Mouse (Mus musculus): Measurements from ENCODE around the gene Tril. TPM values are rescaled to one million over a fixed set of nuclear protein-coding genes. Genes with fewer than 3 reads are reported as not detected.
A peak's percentile ranks its signal among the peaks of the same experiment; 100 is the strongest.

The Tril gene
- polyA plus RNA-seq, 1 experiment from 2014 or later: 34.4 TPM

GRCm38 (mm10) chr6:53803551-53803950, 17.1 kb downstream of the Tril start:
- H3K27me3 ChIP-seq: 0 out of 2 replicates have a peak, but pooled peaks cover 13% of the 10 kb centered on the region
- H3K4me3 ChIP-seq: no peak overlapping the region
- H3K9me3 ChIP-seq: no peaks in the 10 kb centered on the region
- H3K4me2 ChIP-seq (replicated peaks): no peak overlapping the region
- no peak overlapping the region for H3K9ac ChIP-seq (replicated peaks)
- H3K27ac ChIP-seq (replicated peaks): no peak overlapping the region
- no peak for ATAC-seq (ENCODE audit: low FRiP score, low read depth)
- 96% methylated on average over 4 of the region's 4 CpGs for WGBS
- H3K36me3 ChIP-seq: no peaks in the 10 kb centered on the region
- H3K4me1 ChIP-seq: no peaks in the 10 kb centered on the region

GRCm38 (mm10) chr6:53801893-53802286, 18.7 kb downstream of the Tril start:
- Histone ChIP-seq H3K4me1 (no peaks in the 10 kb centered on the region), H3K27me3 (0 out of 2 replicates have a peak, but pooled peaks cover 10% of the 10 kb centered on the region), H3K4me3 (no peak overlapping the region), H3K27ac (replicated peaks) (no peak overlapping the region), H3K9ac (replicated peaks) (no peak overlapping the region), H3K9me3 (no peaks in the 10 kb centered on the region), H3K4me2 (replicated peaks) (no peak overlapping the region), H3K36me3 (no peaks in the 10 kb centered on the region)
- no peak for ATAC-seq (ENCODE audit: low FRiP score, low read depth)
- WGBS: 69% methylated on average over 5 of the region's 5 CpGs

- H3K4me2 ChIP-seq (replicated peaks): no peak overlapping the region
- no peak overlapping the region for H3K4me3 ChIP-seq
- no peaks in the 10 kb centered on the region for H3K9me3 ChIP-seq
- ATAC-seq (ENCODE audit: low FRiP score, low read depth): no peak
- 75% methylated on average over 4 of the region's 4 CpGs for WGBS
- H3K27me3 ChIP-seq: 0 out of 2 replicates have a peak, but pooled peaks cover 10% of the 10 kb centered on the region
- no peak overlapping the region for H3K27ac ChIP-seq (replicated peaks)
- H3K9ac ChIP-seq (replicated peaks): no peak overlapping the region
- no peaks in the 10 kb centered on the region for H3K4me1 ChIP-seq
- no peaks in the 10 kb centered on the region for H3K36me3 ChIP-seq
Measured at GRCm38 (mm10) chr6:53801269-53801892, 19.2 kb downstream of the Tril start.

GRCm38 (mm10) chr6:53798865-53799264, 21.8 kb downstream of the Tril start:
- no peaks in the 10 kb centered on the region; the same call in 1 of the 2 replicates for H3K4me1 ChIP-seq
- no peak overlapping the region for H3K4me3 ChIP-seq
- no peak overlapping the region for H3K4me2 ChIP-seq (replicated peaks)
- no peaks in the 10 kb centered on the region for H3K36me3 ChIP-seq
- H3K27me3 ChIP-seq: peaks cover 25% of the 10 kb centered on the region
- no peaks in the 10 kb centered on the region for H3K9me3 ChIP-seq
- no peak for ATAC-seq (ENCODE audit: low FRiP score, low read depth)
- no peak overlapping the region for H3K9ac ChIP-seq (replicated peaks)
- WGBS: 81% methylated on average over 3 of the region's 3 CpGs
- H3K27ac ChIP-seq (replicated peaks): no peak overlapping the region

DNA sequence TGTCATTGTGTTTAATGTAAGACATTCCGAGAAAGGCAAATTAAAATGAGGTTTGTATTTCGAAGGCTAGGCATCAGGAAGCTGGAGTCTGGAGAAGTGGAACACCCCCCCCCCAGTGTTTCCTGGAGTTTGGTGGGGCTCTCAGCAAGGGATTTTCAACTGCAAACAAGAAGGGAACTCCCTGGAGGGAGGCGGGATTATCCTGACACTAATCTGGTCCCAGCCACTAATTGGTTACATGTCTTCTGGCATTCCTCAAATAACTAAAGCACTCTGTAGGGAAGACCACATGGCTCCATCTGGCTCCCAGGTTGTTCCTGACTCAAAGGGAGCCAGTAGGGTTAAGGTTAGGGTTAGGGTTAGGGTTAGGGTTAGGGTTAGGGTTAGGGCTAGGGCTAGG, 23.8 kb downstream of the Tril start:
- Histone ChIP-seq H3K27me3 (peaks cover 29% of the 10 kb centered on the region), H3K9ac (replicated peaks) (no peak overlapping the region), H3K4me1 (no peaks in the 10 kb centered on the region; the same call in 1 of the 2 replicates), H3K4me2 (replicated peaks) (no peak overlapping the region), H3K4me3 (no peak overlapping the region), H3K9me3 (no peaks in the 10 kb centered on the region), H3K36me3 (no peaks in the 10 kb centered on the region), H3K27ac (replicated peaks) (no peak overlapping the region)
- ATAC-seq (ENCODE audit: low FRiP score, low read depth): no peak
- 46% methylated on average over 3 of the region's 3 CpGs for WGBS

DNA sequence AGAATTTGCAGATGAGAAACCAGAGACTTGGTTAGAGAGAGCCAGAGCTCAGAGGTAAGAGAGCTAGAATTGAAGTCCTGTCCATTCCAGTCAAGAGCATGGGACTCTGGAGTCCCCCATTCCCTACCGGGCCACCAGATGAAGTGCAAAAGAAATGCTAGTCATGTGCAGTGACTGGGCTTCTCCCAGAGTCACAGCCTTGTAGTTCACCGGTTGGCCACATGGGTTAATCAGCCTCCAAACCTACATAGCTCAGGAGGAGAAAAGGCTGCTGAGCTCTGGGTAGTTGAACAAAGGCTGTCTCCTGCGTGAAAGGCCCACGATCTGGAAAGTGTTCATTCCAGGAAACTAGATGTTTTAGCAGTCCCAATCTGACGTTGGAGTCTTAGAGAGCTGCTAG, 24.8 kb downstream of the Tril start:
- Histone ChIP-seq H3K4me1 (no peaks in the 10 kb centered on the region; the same call in 1 of the 2 replicates), H3K9ac (replicated peaks) (no peak overlapping the region), H3K9me3 (no peaks in the 10 kb centered on the region), H3K4me2 (replicated peaks) (no peak overlapping the region), H3K4me3 (no peak overlapping the region), H3K27ac (replicated peaks) (no peak overlapping the region), H3K36me3 (no peaks in the 10 kb centered on the region), H3K27me3 (peaks cover 25% of the 10 kb centered on the region)
- ATAC-seq (ENCODE audit: low FRiP score, low read depth): 0 out of 2 replicates have a peak, but pooled peaks have one; percentile 34
- 19% methylated on average over 5 of the region's 5 CpGs for WGBS

DNA sequence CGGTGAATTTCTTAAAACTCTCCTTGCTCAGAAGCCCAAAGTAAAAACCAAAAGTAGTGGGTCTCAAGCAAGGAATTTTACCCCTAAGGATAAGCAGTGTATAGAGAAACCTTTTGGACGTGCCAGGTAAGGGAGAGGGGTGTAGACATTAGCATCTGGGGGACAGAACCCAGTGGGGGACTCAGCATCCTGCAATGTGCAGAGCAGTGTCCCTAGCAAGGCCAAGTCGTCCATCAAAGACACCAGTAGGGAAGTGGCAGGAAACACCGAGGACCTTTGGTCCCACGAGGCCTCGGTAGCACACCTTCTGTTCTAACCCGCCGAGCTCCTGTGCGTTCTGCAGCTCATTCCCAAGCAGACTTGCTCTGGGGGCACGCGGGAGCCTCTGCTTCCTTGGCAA, 25.6 kb downstream of the Tril start:
- Histone ChIP-seq H3K4me2 (replicated peaks) (no peak overlapping the region), H3K27ac (replicated peaks) (no peak overlapping the region)

DNA sequence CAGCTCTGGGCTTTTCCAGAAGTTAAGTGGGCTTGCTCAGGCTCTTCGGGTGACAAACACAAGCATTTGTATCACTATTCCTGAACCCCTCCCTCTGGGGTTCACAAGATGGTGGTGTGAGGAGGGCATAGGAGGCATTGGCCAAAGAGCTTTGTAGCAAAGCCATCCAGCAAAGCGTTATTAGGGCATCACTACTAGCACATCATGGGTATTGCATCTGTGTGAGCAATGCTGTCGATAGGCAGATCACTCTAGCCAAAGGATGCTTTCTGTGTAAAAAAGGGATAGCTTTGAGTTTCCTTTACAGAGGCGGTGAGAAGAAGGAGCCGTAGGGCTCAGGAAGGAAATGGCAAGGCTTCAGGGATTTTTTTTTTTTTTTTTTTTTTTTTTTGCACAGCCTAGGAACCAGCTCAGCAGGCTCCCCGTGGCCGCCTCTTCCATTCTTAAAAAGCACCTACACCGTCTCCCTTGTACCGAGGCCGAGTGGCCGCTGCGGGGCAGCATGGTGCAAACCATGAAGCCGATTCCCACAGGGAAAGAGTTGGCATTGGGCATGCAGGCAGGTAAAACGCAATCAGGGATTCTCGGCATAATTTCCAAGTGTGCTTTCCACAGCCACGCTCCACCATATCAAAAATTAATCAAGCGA, 26.2 kb downstream of the Tril start:
- ATAC-seq (ENCODE audit: low FRiP score, low read depth): peak; percentile 69; the same call in 1 of the 2 replicates
- WGBS: 15% methylated on average over 17 of the region's 17 CpGs
- peaks cover 25% of the 10 kb centered on the region for H3K27me3 ChIP-seq
- no peaks in the 10 kb centered on the region for H3K36me3 ChIP-seq
- no peak overlapping the region for H3K4me2 ChIP-seq (replicated peaks)
- H3K27ac ChIP-seq (replicated peaks): no peak overlapping the region
- H3K9me3 ChIP-seq: no peaks in the 10 kb centered on the region
- no peak overlapping the region for H3K4me3 ChIP-seq
- no peaks in the 10 kb centered on the region; the same call in 1 of the 2 replicates for H3K4me1 ChIP-seq
- no peak overlapping the region for H3K9ac ChIP-seq (replicated peaks)

More for the DNA sequence above, 25.6 kb downstream of the Tril start:
- Histone ChIP-seq H3K9me3 (no peaks in the 10 kb centered on the region), H3K4me3 (no peak overlapping the region), H3K4me1 (no peaks in the 10 kb centered on the region; the same call in 1 of the 2 replicates), H3K9ac (replicated peaks) (no peak overlapping the region), H3K27me3 (peaks cover 25% of the 10 kb centered on the region), H3K36me3 (no peaks in the 10 kb centered on the region)
- WGBS: 42% methylated on average over 11 of the region's 11 CpGs
- ATAC-seq (ENCODE audit: low FRiP score, low read depth): no peak

GRCm38 (mm10) chr6:53782880-53783539, 37.6 kb downstream of the Tril start:
- Histone ChIP-seq H3K9me3 (no peaks in the 10 kb centered on the region), H3K27ac (replicated peaks) (no peak overlapping the region), H3K27me3 (peaks cover 6% of the 10 kb centered on the region; the same call in 1 of the 2 replicates), H3K36me3 (no peaks in the 10 kb centered on the region), H3K9ac (replicated peaks) (no peak overlapping the region), H3K4me2 (replicated peaks) (no peak overlapping the region), H3K4me1 (peaks cover 4% of the 10 kb centered on the region; the same call in 1 of the 2 replicates), H3K4me3 (no peak overlapping the region)
- ATAC-seq (ENCODE audit: low FRiP score, low read depth): no peak
- WGBS: 44% methylated on average over 16 of the region's 16 CpGs

- H3K4me3 ChIP-seq: no peak overlapping the region
- ATAC-seq (ENCODE audit: low FRiP score, low read depth): no peak
- no peak overlapping the region for H3K9ac ChIP-seq (replicated peaks)
- peaks cover 6% of the 10 kb centered on the region; the same call in 1 of the 2 replicates for H3K27me3 ChIP-seq
- H3K36me3 ChIP-seq: no peaks in the 10 kb centered on the region
- no peaks in the 10 kb centered on the region for H3K9me3 ChIP-seq
- 85% methylated on average over 5 of the region's 5 CpGs for WGBS
- no peak overlapping the region for H3K4me2 ChIP-seq (replicated peaks)
- H3K4me1 ChIP-seq: peaks cover 4% of the 10 kb centered on the region; the same call in 1 of the 2 replicates
- H3K27ac ChIP-seq (replicated peaks): no peak overlapping the region
Measured at GRCm38 (mm10) chr6:53782273-53782672, 38.4 kb downstream of the Tril start.

DNA sequence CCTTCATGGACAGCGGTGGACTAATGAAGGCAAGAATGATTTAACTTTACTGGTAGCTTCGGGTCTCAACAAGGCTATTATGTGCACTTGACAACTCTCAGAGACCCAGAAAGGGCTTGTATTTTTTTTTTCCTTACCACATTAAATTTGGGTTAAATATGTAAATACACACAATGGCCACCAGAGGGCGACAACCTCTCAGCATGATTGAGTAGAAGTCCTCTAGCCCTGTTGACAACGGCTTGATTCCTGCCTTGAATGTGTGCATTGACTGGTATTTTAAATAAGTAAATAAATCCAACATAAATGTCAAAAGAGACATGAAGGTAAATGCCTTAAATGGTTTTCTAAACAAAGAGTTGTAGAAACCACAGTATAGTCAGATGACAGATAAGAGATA, 39.5 kb downstream of the Tril start:
- H3K4me1 ChIP-seq: peaks cover 4% of the 10 kb centered on the region; the same call in 1 of the 2 replicates
- H3K27ac ChIP-seq (replicated peaks): no peak overlapping the region
- no peak overlapping the region for H3K4me2 ChIP-seq (replicated peaks)
- H3K4me3 ChIP-seq: no peak overlapping the region
- no peaks in the 10 kb centered on the region for H3K9me3 ChIP-seq
- WGBS: 9% methylated on average over 4 of the region's 4 CpGs
- ATAC-seq (ENCODE audit: low FRiP score, low read depth): no peak
- H3K36me3 ChIP-seq: no peaks in the 10 kb centered on the region
- H3K9ac ChIP-seq (replicated peaks): no peak overlapping the region
- peaks cover 6% of the 10 kb centered on the region; the same call in 1 of the 2 replicates for H3K27me3 ChIP-seq

GRCm38 (mm10) chr6:53780008-53780407, 40.6 kb downstream of the Tril start:
- H3K27ac ChIP-seq (replicated peaks): no peak overlapping the region
- H3K4me2 ChIP-seq (replicated peaks): no peak overlapping the region
- H3K27me3 ChIP-seq: peaks cover 6% of the 10 kb centered on the region; the same call in 1 of the 2 replicates
- WGBS: 84% methylated on average over 5 of the region's 5 CpGs
- H3K36me3 ChIP-seq: no peaks in the 10 kb centered on the region
- no peaks in the 10 kb centered on the region for H3K9me3 ChIP-seq
- H3K9ac ChIP-seq (replicated peaks): no peak overlapping the region
- peaks cover 4% of the 10 kb centered on the region; the same call in 1 of the 2 replicates for H3K4me1 ChIP-seq
- no peak overlapping the region for H3K4me3 ChIP-seq
- no peak for ATAC-seq (ENCODE audit: low FRiP score, low read depth)
